Mouse (Mus musculus) hindbrain, embryonic 15.5 days (tissue): ENCODE results near the gene Cfap74. TPM values are rescaled to one million over a fixed set of nuclear protein-coding genes. Genes with fewer than 3 reads are reported as not detected.

Experiments used
- ATAC-seq: fragments of 200-750 bp; cut with Nextera tagmentation; 2 replicates; pipeline ENCODE4 v1.8.0; 2017; ENCODE audit warnings: low read depth, moderate number of reproducible peaks, moderate TSS enrichment; ENCODE audit not compliant: low FRiP score
- H3K27ac ChIP-seq: fragments of 300-500 bp; sonication (generic); replicated peaks from 2 replicates; pipeline ENCODE4 v1.5.1; 2015; ENCODE audit warnings: mild to moderate bottlenecking, inconsistent platforms
- H3K27me3 ChIP-seq: fragments of 300-500 bp; sonication (generic); 2 replicates; pipeline ENCODE4 v1.6.1; 2015; ENCODE audit warnings: control low read depth, inconsistent platforms
- H3K36me3 ChIP-seq: fragments of 300-500 bp; sonication (generic); 2 replicates; pipeline ENCODE4 v1.6.1; 2015; ENCODE audit warnings: control low read depth, inconsistent platforms
- H3K4me1 ChIP-seq: fragments of 300-500 bp; sonication (generic); replicated peaks from 2 replicates; pipeline ENCODE4 v1.6.1; 2015; ENCODE audit warnings: control low read depth, inconsistent platforms
- H3K4me2 ChIP-seq: fragments of 300-500 bp; sonication (generic); 2 replicates; pipeline ENCODE4 v1.6.1; 2015; ENCODE audit warnings: moderate library complexity, mild to moderate bottlenecking, inconsistent platforms
- H3K4me3 ChIP-seq: fragments of 300-500 bp; sonication (generic); 2 replicates; pipeline ENCODE4 v1.5.1; 2015; ENCODE audit warnings: mild to moderate bottlenecking, inconsistent platforms
- H3K9ac ChIP-seq: fragments of 300-500 bp; sonication (generic); 2 replicates; pipeline ENCODE4 v1.6.1; 2015; ENCODE audit warnings: inconsistent platforms
- H3K9me3 ChIP-seq: fragments of 300-500 bp; sonication (generic); 2 replicates; pipeline ENCODE4 v1.6.1; 2016; ENCODE audit warnings: control low read depth, inconsistent platforms
- WGBS: fragments of 180-500 bp; shearing (Covaris S2); methylation state at CpG from one replicate; pipeline ENCODE4 v1.1.7; 2015; 5-methylcytosine and 5-hydroxymethylcytosine counted together
- polyA plus RNA-seq: library from polyadenylated mRNA; unstranded; fragments of >200 nt; fragmentation: Nextera tagmentation; extraction: Ambion mirVana; gene quantifications from 2 replicates; pipeline ENCODE4 v1.2.1, GENCODE M21; 2015

Cfap74 gene
- 4.3 and 5.2 TPM in 2 replicates for polyA plus RNA-seq

DNA sequence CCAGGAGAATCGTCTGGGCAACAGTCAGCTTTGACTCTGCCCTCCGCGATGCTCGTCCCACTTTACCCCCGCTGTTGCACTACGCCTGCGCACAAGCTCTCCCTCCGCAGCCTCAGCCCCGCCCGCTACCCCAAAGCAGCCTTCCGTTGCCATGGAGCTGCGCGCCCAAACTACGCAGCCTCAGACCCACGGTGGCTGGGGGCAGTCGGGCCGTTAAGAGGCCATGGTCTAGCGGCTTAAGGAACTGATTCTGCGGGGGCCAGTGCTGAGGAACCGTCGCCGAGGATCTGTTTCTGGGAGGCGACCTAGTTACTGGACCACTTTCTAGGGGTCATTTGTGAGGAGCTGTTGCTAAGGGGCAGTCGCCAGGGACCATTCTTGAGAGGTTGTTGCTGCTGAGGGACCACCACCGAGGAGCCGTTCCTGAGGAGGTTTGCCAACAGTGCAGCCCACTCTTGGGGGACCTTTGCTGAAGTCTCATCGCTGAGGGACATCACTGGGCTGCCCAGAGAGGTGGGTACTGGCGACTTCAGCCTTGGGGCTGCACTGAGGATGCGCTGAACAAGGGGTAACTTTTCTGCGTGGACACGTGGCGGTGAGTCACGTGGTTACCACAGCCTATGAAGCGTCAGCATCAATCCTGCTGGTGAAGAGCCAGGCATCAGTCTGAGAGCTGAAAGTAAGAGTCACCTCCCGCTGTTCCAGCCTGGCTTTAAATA is at the start of gene Cfap74:
TSS of gene Cfap74 (plus strand) at position 133 of the 719 bp plus-strand sequence.
- ATAC-seq = peak; percentile 97
- Histone ChIP-seq H3K4me2 (peak within 1 kb of the TSS; percentile 80), H3K27ac (peak within 1 kb of the TSS; percentile 65), H3K9ac (peak within 1 kb of the TSS; percentile 32), H3K9me3 (no peaks in the 10 kb centered on the region), H3K4me1 (peaks cover 16% of the 10 kb centered on the region), H3K36me3 (no peaks in the 10 kb centered on the region), H3K4me3 (peak within 1 kb of the TSS; percentile 53), H3K27me3 (no peaks in the 10 kb centered on the region)
- WGBS = under 1% methylated on average over 35 of the region's 35 CpGs

DNA sequence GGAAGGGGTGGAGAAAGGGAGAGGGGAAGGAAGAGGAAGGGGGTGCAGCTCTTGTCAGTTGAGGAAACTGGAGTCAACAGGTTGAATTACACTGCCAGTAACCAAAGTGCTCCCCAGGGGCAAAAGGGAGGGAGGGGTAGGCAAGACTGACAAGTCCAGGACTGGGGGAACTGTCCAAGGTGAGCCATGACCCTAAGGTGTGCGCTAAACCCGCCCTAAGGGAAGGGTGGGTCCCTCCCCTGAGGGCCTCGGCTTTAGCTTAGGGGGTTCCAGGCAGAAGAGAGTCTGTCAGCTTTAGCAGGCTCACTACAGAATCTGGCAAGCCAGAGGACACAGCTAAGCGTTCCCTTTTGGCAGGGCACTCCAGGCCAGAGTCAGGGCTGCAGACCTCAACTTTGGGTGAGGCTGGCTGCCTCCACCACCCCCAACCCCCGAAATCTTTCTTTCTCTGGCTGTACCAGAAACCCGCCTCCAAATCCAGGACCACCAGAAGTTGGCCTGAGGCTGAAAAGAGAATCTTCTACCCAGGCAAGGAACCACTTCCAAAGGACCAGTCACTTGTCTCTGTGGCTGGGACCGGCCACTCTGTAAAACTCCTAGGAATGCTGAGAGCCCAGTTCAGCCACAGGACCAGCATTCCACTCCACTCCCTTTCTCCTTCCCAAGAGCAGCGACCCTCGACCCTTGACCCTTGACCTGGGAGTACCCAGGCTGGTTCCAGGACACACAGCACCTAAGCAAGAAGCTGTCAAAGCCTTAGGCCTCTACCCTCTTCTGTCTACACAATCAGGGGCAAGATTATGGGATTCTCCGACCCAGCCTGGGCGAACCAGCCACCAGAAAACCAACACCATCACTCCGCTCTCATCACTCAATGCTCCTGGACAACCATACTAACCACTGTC is 49.2 kb upstream of the Cfap74 start:
- H3K9ac ChIP-seq = no peak overlapping the region
- H3K4me1 ChIP-seq = peaks cover 14% of the 10 kb centered on the region
- H3K9me3 ChIP-seq = no peaks in the 10 kb centered on the region
- H3K27ac ChIP-seq = no peak overlapping the region
- ATAC-seq = no peak
- H3K36me3 ChIP-seq = no peaks in the 10 kb centered on the region
- WGBS = 49% methylated on average over 12 of the region's 12 CpGs
- H3K27me3 ChIP-seq = peaks cover 58% of the 10 kb centered on the region
- H3K4me2 ChIP-seq = no peak overlapping the region
- no peak overlapping the region for H3K4me3 ChIP-seq

DNA sequence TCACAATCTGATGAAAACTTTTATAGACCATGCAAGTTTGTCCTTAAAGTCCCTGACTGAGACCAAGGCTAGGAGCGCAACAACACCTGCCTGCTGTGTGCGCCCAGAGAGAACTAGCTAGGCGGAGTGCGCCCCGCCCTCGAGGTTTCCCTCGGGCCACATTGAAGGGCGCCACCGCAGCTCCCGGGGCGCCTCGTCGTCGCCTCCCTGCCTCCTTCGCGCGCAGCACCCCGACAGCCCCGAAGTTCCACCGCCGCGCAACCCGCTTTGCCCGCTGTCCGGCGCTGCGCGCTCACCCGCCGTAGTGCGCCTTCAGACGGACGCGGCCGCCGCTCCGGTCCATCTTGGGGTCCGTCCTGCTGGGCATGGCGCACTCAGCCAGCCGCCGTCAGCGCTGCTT is 48.1 kb upstream of the Cfap74 start:
- Histone ChIP-seq H3K9me3 (no peaks in the 10 kb centered on the region), H3K4me3 (peak overlapping the region; percentile 37), H3K36me3 (no peaks in the 10 kb centered on the region), H3K9ac (no peak overlapping the region), H3K4me2 (peak overlapping the region; percentile 57), H3K27ac (no peak overlapping the region), H3K27me3 (peaks cover 66% of the 10 kb centered on the region), H3K4me1 (peaks cover 14% of the 10 kb centered on the region)
- under 1% methylated on average over 40 of the region's 42 CpGs for WGBS
- ATAC-seq = no peak

DNA sequence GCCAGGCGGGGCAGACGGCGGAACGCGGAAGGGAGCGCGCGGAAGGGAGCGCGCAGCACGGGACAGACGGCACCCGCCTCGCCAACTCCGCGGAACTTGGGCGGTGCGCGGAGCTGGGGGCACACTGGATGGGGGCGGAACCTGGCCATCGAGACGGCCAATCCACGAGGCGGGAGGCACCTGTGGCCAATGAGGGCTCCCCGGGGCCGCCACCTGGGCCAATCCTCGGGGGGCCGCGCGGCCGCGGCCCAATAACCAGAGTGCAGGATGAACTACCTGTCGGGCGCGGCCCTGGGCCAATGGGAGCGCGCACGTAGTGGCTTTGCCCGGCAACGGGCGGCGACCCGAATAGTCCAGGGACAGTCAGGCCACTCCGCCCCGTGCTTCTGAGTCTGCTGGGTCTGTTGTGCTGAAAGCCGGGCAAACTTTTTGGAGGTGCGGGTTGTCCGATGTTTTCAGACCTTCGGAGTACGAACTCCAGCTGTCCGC is 47.6 kb upstream of the Cfap74 start, which contains the start of gene Prkcz:
TSS of gene Prkcz (minus strand) at position 59 of the 489 bp plus-strand sequence.
- ATAC-seq = peak; percentile 87; the same call in 1 of the 2 replicates
- Histone ChIP-seq H3K9ac (no peak within 1 kb of the TSS), H3K36me3 (no peaks in the 10 kb centered on the region), H3K9me3 (no peaks in the 10 kb centered on the region), H3K27ac (no peak within 1 kb of the TSS), H3K4me3 (peak within 1 kb of the TSS; percentile 37), H3K27me3 (peaks cover 66% of the 10 kb centered on the region), H3K4me1 (peaks cover 14% of the 10 kb centered on the region), H3K4me2 (peak within 1 kb of the TSS; percentile 57)
- under 1% methylated on average over 51 of the region's 51 CpGs for WGBS

DNA sequence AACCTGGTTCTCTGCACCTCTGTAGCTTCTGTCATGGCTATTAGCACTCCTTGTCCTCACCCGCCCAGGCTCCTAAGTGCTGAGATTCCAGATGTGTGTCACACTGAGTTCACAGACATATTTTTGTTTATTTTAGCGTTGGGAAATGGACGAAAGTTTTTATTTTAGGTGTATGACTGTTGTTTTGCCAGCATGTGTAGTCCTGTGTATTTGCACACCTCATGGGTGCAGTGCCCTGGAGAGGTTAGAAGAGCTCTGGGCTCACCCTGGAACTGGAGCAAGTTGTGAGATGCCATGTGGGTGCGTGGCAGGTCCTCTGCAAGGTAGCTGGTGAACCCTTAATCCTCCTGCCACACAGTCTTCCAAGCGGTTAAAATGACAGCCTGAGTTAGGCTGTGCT is 46.5 kb upstream of the Cfap74 start:
- ATAC-seq = no peak
- whole genome bisulfite sequencing = 43% methylated on average over 5 of the region's 5 CpGs
- H3K9ac ChIP-seq = no peak overlapping the region
- no peaks in the 10 kb centered on the region for H3K36me3 ChIP-seq
- H3K4me3 ChIP-seq = no peak overlapping the region
- H3K27ac ChIP-seq = no peak overlapping the region
- H3K4me1 ChIP-seq = peaks cover 14% of the 10 kb centered on the region
- peaks cover 66% of the 10 kb centered on the region for H3K27me3 ChIP-seq
- no peak overlapping the region for H3K4me2 ChIP-seq
- H3K9me3 ChIP-seq = no peaks in the 10 kb centered on the region

DNA sequence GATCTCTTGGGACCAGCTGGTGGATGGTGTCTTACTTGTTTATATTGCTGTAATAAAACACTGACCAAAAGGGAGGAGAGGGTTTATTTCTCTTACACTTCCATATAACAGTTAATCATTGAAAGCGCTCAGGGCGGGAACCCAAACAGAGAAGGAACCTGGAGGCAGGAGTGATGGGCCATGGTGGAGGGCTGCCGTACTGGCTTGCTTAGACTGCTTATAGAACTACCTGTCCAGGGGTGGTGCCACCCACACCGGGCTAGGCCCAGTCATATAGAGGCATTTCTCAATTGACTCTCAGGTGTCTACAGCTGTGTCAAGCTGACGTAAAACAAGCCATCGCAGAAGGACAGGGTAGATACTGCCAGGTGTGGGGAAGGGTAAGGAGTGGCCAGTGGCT is 42.2 kb upstream of the Cfap74 start:
- Histone ChIP-seq H3K9me3 (no peaks in the 10 kb centered on the region), H3K4me1 (peaks cover 4% of the 10 kb centered on the region), H3K27me3 (peaks cover 32% of the 10 kb centered on the region), H3K4me2 (no peak overlapping the region), H3K4me3 (no peak overlapping the region), H3K36me3 (no peaks in the 10 kb centered on the region), H3K9ac (no peak overlapping the region), H3K27ac (no peak overlapping the region)
- no peak for ATAC-seq
- WGBS = 88% methylated on average over 6 of the region's 6 CpGs

DNA sequence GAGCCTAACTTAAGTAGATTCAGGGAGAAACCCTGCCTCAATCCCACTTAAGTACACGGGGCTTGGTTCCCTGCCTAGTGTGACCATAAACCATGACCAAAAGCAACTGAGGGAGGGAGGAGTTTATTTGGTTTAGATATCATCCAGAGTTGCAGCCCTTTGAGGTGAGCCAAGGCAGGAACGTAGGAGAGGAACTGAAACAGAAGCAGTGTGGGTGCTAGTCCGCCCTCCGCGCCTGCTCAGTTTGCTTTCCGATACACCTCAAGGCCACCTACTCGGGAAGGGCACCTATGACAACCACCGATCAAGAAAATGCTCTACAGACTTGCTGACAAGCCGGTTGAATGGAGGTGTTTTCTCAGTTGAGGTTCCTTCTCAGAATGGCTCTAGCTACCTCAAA is 41.3 kb upstream of the Cfap74 start:
- no peaks in the 10 kb centered on the region for H3K4me1 ChIP-seq
- peaks cover 22% of the 10 kb centered on the region for H3K27me3 ChIP-seq
- 91% methylated on average over 9 of the region's 9 CpGs for WGBS
- no peak overlapping the region for H3K4me3 ChIP-seq
- H3K36me3 ChIP-seq = no peaks in the 10 kb centered on the region
- H3K4me2 ChIP-seq = no peak overlapping the region
- no peak overlapping the region for H3K27ac ChIP-seq
- H3K9me3 ChIP-seq = no peaks in the 10 kb centered on the region
- ATAC-seq = no peak
- H3K9ac ChIP-seq = no peak overlapping the region

DNA sequence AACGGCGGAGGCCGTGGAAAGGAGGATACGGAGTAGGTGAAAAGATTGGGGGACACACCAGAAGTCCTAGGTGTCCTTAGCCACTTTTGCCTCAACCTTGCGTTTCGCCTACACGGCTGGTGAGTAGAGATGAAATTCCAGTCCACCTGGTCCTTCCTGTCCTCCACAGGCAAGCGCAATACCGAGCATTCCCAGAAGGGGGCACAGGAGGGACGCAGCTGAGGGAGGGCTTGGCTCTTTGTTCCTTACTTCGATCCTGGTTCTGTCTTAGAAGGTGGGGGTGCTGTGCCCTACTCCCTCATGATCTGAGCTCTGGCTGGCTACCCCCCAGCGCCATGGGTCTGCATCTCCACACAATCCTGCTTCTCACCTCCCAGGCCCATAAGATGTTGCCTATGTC is 40.3 kb upstream of the Cfap74 start:
- Histone ChIP-seq H3K4me1 (no peaks in the 10 kb centered on the region), H3K9ac (no peak overlapping the region), H3K27me3 (peaks cover 13% of the 10 kb centered on the region; the same call in 1 of the 2 replicates), H3K4me3 (no peak overlapping the region), H3K36me3 (no peaks in the 10 kb centered on the region), H3K9me3 (no peaks in the 10 kb centered on the region), H3K4me2 (no peak overlapping the region), H3K27ac (no peak overlapping the region)
- ATAC-seq = no peak
- 26% methylated on average over 12 of the region's 12 CpGs for WGBS

DNA sequence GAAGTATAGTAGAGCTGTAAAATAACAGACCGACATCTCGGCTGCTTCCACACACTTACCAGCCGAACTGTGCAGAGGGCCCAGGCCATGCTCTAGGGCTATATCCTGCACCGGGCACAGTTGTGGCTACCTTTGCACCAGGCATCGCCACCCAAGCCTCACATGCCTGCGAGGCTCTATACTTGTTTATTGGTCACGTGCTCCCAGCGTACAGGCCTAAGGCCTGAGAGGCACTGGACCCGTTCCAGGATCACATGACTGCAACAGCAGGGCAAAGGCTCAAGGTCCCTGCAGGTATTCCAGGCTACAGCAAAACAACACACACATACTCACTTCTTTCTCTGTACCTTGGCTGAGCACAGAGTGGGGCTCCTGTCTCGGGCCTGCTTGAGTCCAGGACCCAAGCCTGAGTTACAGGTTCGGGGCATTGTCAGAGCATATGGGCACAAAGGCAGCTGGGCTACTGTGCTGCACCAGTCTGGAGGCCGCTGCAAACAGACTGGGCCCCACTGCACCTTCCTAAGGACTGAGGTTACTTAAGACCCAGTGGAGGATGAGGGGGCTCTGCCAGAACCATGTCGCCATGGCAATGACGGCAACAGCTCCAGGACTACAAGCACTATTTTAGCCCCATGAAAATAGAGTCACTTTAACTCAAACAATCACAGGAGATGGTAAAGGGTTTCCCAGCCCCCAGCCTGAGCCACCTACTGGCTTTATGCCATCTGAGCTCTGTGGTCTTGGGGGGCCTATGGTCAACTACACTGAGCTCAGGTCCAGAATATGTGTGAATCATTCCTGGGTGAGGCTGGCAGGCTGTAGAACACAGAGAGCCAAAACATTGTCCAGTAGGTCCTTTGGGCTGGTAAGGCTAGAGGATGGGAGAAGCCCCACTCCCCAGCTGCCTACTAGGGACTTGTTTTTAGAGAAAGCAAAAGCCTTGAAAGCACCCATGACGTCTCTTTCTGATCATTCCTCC is 38.0 kb upstream of the Cfap74 start:
- 83% methylated on average over 15 of the region's 15 CpGs for WGBS
- H3K27me3 ChIP-seq = no peaks in the 10 kb centered on the region; the same call in 1 of the 2 replicates
- no peaks in the 10 kb centered on the region for H3K4me1 ChIP-seq
- no peak overlapping the region for H3K4me3 ChIP-seq
- no peaks in the 10 kb centered on the region for H3K36me3 ChIP-seq
- no peak for ATAC-seq
- no peak overlapping the region for H3K4me2 ChIP-seq
- no peak overlapping the region for H3K9ac ChIP-seq
- no peak overlapping the region for H3K27ac ChIP-seq
- no peaks in the 10 kb centered on the region for H3K9me3 ChIP-seq

DNA sequence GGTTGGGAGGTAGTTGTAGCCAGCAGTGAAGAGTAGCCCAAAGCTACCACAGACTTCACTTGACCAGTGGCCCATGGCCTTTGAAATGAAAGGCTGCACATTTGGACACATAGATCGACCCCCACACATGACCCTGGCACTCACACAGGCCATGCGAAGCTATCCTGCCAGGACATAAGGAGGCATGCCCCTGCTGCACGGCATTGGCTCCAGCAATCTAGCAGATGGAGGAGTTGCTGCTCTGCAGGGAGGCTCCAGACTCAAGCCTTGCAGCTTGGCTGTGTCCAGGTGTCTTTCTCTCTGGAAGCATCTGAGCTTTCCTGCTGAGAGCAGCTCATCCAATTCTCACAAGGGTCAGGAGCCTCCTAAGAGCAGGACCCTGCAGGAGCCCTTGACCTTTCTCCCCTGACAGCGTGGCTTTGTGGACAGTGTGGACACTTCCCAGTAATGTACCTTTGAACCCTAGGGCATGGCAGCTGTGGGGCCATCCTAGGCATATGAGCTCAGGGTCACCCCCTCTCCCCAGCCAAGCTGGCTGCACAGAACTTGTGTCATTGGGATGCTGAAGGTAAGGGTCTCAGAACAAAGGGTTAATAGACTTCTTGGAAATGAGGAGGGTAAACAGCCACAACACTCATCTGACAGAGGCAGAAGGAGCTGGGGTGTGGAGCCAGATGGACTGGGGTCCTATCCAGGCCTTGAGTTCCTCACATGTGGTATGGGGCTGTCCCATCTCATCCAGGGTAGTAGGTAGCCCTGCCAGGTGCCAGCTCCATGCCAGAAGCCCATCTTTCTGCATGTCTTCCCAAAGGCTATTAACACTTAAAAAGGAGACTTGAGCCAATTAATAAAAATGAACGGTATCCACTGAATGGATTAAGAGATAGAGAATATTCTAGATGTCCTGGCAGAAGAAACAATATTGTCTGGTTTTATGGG is 36.9 kb upstream of the Cfap74 start:
- Histone ChIP-seq H3K27ac (no peak overlapping the region), H3K4me1 (no peaks in the 10 kb centered on the region), H3K9me3 (no peaks in the 10 kb centered on the region), H3K27me3 (no peaks in the 10 kb centered on the region), H3K4me2 (no peak overlapping the region), H3K4me3 (no peak overlapping the region), H3K36me3 (no peaks in the 10 kb centered on the region), H3K9ac (no peak overlapping the region)
- WGBS = 74% methylated on average over 5 of the region's 5 CpGs
- no peak for ATAC-seq
